Mouse (Mus musculus): ENCODE measurements around the gene Sbno1. TPM values are rescaled to one million over a fixed set of nuclear protein-coding genes. Genes with fewer than 3 reads are reported as not detected.
"Not testable (repeated sequence)": the region's sequence is repeated elsewhere in the genome, so short reads cannot be mapped to it uniquely, and the experiment has no call there.

The Sbno1 gene
- 101 and 111 TPM in 2 replicates for polyA plus RNA-seq (2015; fragmentation: Nextera tagmentation; extraction: Ambion mirVana)

DNA sequence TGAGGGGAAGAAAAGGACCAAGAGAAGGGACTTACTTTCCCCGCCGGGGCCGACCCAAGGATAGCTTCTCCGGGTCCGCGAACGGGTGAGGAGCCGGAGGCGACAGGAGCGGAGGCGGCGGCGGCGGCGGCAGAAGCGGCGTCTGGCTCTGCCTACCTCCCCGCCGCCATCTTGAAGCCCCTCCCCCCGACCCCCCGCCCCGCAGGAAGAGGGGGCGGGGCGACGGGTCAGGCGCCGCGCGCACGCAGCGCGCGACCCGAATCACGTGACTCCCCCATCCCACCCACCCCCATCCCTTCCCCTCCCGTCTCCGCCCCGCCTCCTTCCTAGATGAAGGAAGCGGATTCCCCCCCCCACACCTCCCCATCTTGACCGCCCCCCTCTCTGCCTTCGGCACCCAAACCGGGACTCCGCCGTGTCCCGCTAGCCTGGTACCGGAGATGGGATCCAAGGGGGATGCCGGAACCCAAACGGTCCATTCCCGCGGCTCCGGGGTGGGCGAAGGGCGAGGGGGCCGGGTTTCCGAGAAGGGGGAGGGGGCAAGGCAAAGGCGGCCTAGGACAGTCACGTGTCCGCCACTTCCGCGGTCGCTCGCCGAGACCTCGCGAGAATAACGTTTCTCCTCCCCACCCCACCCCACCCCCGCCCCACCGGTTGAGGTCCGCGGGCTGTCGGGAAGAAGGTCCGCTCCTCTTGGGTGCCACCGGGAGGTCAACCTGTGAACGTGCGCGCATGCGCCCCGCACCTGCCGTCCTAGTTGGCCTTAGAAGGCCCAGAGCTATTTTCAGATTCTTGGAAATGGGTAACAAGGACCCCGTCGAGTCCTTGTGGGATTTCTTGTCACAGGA is at the start of gene Sbno1:
Gene Sbno1, minus strand, starts transcription at position 590 of the 848 bp plus-strand sequence.
- WGBS: under 1% methylated on average over 51 of the region's 81 CpGs
- ATAC-seq (replicated peaks): peak; percentile 92
- H3K9me3 ChIP-seq: no peaks in the 10 kb centered on the region

DNA sequence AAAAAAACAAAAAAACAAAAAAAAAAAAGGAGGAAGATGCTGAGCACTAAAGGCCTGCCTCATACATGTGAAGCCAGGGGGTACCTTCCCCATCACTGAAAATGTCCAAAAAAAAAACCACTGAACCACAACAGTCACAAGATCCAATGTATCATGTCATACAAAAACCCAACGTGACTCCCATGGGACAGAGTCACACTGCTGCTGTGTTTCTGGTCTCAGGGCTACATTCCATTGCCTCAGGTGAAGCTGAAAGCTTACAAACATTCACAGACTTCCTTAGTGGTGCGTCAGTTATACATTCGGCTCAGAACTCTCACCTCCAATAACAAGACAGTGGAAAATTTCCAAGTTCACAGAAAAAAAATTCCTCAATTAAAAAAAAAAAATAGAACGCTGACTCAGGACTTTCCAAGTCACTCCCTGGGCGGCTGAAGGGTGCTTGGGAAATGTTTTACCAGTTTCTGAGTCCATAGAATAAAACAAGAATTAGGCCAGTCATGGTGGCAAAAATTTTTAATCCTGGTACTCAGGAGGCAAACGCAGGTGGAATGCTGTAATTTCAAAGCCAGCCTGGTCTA is 44.9 kb upstream of the Sbno1 start:
- Histone ChIP-seq H3K27ac (replicated peaks) (no peak overlapping the region), H3K36me3 (peaks cover 10% of the 10 kb centered on the region; the same call in 1 of the 2 replicates), H3K9ac (replicated peaks) (no peak overlapping the region), H3K9me3 (no peaks in the 10 kb centered on the region), H3K4me1 (peaks cover 4% of the 10 kb centered on the region; the same call in 1 of the 2 replicates), H3K27me3 (no peaks in the 10 kb centered on the region), H3K4me3 (no peak overlapping the region), H3K4me2 (replicated peaks) (no peak overlapping the region)
- no peak for ATAC-seq (replicated peaks)
- 84% methylated on average over 6 of the region's 6 CpGs for WGBS

More for the DNA sequence above, at the start of gene Sbno1:
- peak within 1 kb of the TSS; percentile 72 for H3K4me2 ChIP-seq (replicated peaks)
- H3K9ac ChIP-seq (replicated peaks): peak within 1 kb of the TSS; percentile 80
- no peaks in the 10 kb centered on the region for H3K36me3 ChIP-seq
- peak within 1 kb of the TSS; percentile 85 for H3K4me3 ChIP-seq
- H3K4me1 ChIP-seq: peaks cover 25% of the 10 kb centered on the region
- no peaks in the 10 kb centered on the region for H3K27me3 ChIP-seq
- peak within 1 kb of the TSS; percentile 95 for H3K27ac ChIP-seq (replicated peaks)

GRCm38 (mm10) chr5:124469486-124469885 is 43.7 kb upstream of the Sbno1 start:
- H3K4me2 ChIP-seq (replicated peaks): no peak overlapping the region
- WGBS: 94% methylated on average over 6 of the region's 6 CpGs
- no peak for ATAC-seq (replicated peaks)

DNA sequence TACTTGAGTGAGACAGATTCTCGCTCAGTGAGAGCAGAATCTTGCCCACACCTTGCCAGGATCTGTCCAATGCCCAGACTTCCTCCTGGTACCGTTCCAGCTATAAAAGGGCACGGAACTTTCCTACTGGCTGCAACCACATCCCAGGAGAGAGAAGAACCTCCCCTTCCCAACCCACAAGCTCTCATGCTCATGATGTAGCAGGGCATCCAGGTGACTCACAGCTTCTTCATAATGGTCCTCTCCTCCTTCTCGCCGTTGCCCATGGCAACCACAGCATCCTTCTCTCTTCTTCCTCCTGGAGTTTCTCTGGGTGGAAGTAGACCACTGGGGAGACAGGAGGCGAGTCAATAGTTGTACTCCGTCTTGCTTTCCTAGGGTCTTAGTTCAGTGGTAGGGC is 42.6 kb upstream of the Sbno1 start:
- Histone ChIP-seq H3K36me3 (peaks cover 17% of the 10 kb centered on the region), H3K27me3 (no peaks in the 10 kb centered on the region), H3K4me1 (no peaks in the 10 kb centered on the region), H3K9me3 (no peaks in the 10 kb centered on the region), H3K9ac (replicated peaks) (no peak overlapping the region), H3K4me3 (no peak overlapping the region), H3K27ac (replicated peaks) (no peak overlapping the region), H3K4me2 (replicated peaks) (no peak overlapping the region)
- WGBS: 95% methylated on average over 7 of the region's 7 CpGs
- no peak for ATAC-seq (replicated peaks)

More at GRCm38 (mm10) chr5:124469486-124469885, 43.7 kb upstream of the Sbno1 start:
- H3K4me3 ChIP-seq: no peak overlapping the region
- no peaks in the 10 kb centered on the region for H3K4me1 ChIP-seq
- H3K27me3 ChIP-seq: no peaks in the 10 kb centered on the region
- H3K27ac ChIP-seq (replicated peaks): no peak overlapping the region
- H3K36me3 ChIP-seq: peaks cover 10% of the 10 kb centered on the region; the same call in 1 of the 2 replicates
- H3K9me3 ChIP-seq: no peaks in the 10 kb centered on the region
- H3K9ac ChIP-seq (replicated peaks): no peak overlapping the region

GRCm38 (mm10) chr5:124467766-124468165 is 42.0 kb upstream of the Sbno1 start:
- no peak overlapping the region for H3K9ac ChIP-seq (replicated peaks)
- no peaks in the 10 kb centered on the region for H3K27me3 ChIP-seq
- H3K36me3 ChIP-seq: peaks cover 22% of the 10 kb centered on the region
- H3K27ac ChIP-seq (replicated peaks): no peak overlapping the region
- ATAC-seq (replicated peaks): no peak
- no peaks in the 10 kb centered on the region for H3K9me3 ChIP-seq
- no peak overlapping the region for H3K4me3 ChIP-seq
- no peaks in the 10 kb centered on the region for H3K4me1 ChIP-seq
- 90% methylated on average over 1 of the region's 1 CpGs for WGBS
- H3K4me2 ChIP-seq (replicated peaks): no peak overlapping the region

DNA sequence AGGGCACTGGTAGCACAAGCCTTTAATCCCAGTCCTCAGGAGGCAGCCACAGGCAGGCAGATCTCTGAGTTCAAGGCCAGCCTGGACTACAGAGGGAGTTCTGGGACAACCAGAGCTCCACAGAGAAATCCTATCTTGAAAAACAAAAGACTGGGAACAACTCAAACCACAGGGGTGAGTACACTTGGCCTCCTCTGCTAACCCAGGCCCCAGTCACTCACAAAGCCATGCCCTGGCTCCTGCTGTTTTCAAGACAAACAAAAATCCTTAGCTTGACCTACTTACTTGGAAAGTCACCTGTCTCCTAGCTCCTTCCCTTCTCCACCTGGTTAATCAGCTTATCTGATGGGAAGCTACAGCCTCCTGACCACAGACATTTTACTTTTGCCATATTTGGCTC is 39.1 kb upstream of the Sbno1 start:
- no peak overlapping the region for H3K4me3 ChIP-seq
- no peaks in the 10 kb centered on the region for H3K9me3 ChIP-seq
- no peak overlapping the region for H3K9ac ChIP-seq (replicated peaks)
- no peak for ATAC-seq (replicated peaks)
- H3K4me1 ChIP-seq: no peaks in the 10 kb centered on the region
- peaks cover 43% of the 10 kb centered on the region for H3K36me3 ChIP-seq
- H3K27ac ChIP-seq (replicated peaks): no peak overlapping the region
- H3K27me3 ChIP-seq: no peaks in the 10 kb centered on the region
- H3K4me2 ChIP-seq (replicated peaks): no peak overlapping the region

GRCm38 (mm10) chr5:124463462-124463861 is 37.7 kb upstream of the Sbno1 start:
- no peaks in the 10 kb centered on the region for H3K4me1 ChIP-seq
- H3K27ac ChIP-seq (replicated peaks): no peak overlapping the region
- ATAC-seq (replicated peaks): no peak
- WGBS: 92% methylated on average over 5 of the region's 5 CpGs
- no peaks in the 10 kb centered on the region for H3K9me3 ChIP-seq
- H3K27me3 ChIP-seq: no peaks in the 10 kb centered on the region
- no peak overlapping the region for H3K4me3 ChIP-seq
- no peak overlapping the region for H3K9ac ChIP-seq (replicated peaks)
- no peak overlapping the region for H3K4me2 ChIP-seq (replicated peaks)
- peaks cover 51% of the 10 kb centered on the region for H3K36me3 ChIP-seq

GRCm38 (mm10) chr5:124462297-124463025 is 36.7 kb upstream of the Sbno1 start:
- Histone ChIP-seq H3K4me3 (no peak overlapping the region), H3K27ac (replicated peaks) (no peak overlapping the region), H3K9me3 (no peaks in the 10 kb centered on the region), H3K9ac (replicated peaks) (no peak overlapping the region), H3K36me3 (peaks cover 57% of the 10 kb centered on the region), H3K4me1 (no peaks in the 10 kb centered on the region), H3K27me3 (no peaks in the 10 kb centered on the region), H3K4me2 (replicated peaks) (no peak overlapping the region)
- ATAC-seq (replicated peaks): no peak
- 89% methylated on average over 8 of the region's 8 CpGs for WGBS

- peaks cover 72% of the 10 kb centered on the region for H3K36me3 ChIP-seq
- not testable (repeated sequence) for H3K27ac ChIP-seq (replicated peaks); H3K27me3 ChIP-seq; H3K9ac ChIP-seq (replicated peaks); ATAC-seq (replicated peaks); H3K4me1 ChIP-seq; H3K4me2 ChIP-seq (replicated peaks); H3K4me3 ChIP-seq; H3K9me3 ChIP-seq
- 92% methylated on average over 14 of the region's 14 CpGs for WGBS
Observed at GRCm38 (mm10) chr5:124460922-124461321, 35.1 kb upstream of the Sbno1 start.

DNA sequence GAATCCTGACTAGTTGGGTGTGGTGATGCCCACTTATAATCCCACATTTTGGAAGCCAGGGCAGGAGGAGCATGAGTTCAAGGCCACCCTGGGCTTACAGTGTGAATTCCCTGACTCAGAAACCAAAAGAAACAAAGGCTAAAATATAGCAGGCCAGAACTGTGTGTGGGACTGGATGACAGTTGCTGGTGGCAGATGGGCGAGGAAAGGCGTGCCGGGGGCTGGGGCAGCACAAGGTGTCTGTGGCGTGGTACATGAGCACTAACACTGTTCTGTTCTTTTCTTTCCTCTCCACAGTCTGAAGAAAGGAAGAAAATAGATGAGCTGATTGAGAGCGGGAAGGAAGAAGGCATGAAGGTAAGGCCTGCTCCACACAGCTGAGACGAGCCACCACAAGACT is 31.0 kb upstream of the Sbno1 start:
- peaks cover 87% of the 10 kb centered on the region for H3K36me3 ChIP-seq
- WGBS: 91% methylated on average over 6 of the region's 6 CpGs
- no peak overlapping the region for H3K27ac ChIP-seq (replicated peaks)
- no peaks in the 10 kb centered on the region for H3K27me3 ChIP-seq
- no peaks in the 10 kb centered on the region for H3K9me3 ChIP-seq
- H3K4me1 ChIP-seq: peaks cover 9% of the 10 kb centered on the region; the same call in 1 of the 2 replicates
- no peak overlapping the region for H3K9ac ChIP-seq (replicated peaks)
- ATAC-seq (replicated peaks): no peak
- H3K4me3 ChIP-seq: no peak overlapping the region
- H3K4me2 ChIP-seq (replicated peaks): no peak overlapping the region

GRCm38 (mm10) chr5:124454082-124454419 is 28.2 kb upstream of the Sbno1 start:
- H3K36me3 ChIP-seq: peaks cover 89% of the 10 kb centered on the region
- WGBS: 87% methylated on average over 1 of the region's 1 CpGs
- no peak overlapping the region for H3K9ac ChIP-seq (replicated peaks)
- no peak overlapping the region for H3K4me3 ChIP-seq
- no peak for ATAC-seq (replicated peaks)
- no peak overlapping the region for H3K4me2 ChIP-seq (replicated peaks)
- peaks cover 13% of the 10 kb centered on the region; the same call in 1 of the 2 replicates for H3K4me1 ChIP-seq
- no peaks in the 10 kb centered on the region for H3K27me3 ChIP-seq
- H3K27ac ChIP-seq (replicated peaks): peak overlapping the region; percentile 81; the same call in 1 of the 2 replicates
- no peaks in the 10 kb centered on the region for H3K9me3 ChIP-seq

All from forebrain, embryonic 15.5 days (tissue).